Mouse (Mus musculus) heart, postnatal 0 days (tissue): Measurements from ENCODE around the gene Tbx20. TPM values are rescaled to one million over a fixed set of nuclear protein-coding genes. Genes with fewer than 3 reads are reported as not detected.

ENCODE experiments used
- ATAC-seq: fragments of 200-750 bp; cut with Nextera tagmentation; 2 replicates; pipeline ENCODE4 v1.8.0; 2017; ENCODE audit warnings: low read depth, moderate number of reproducible peaks, moderate library complexity; ENCODE audit not compliant: insufficient read depth
- DNase-seq: peaks from one replicate; pipeline ENCODE4 v3.0.0-alpha.2; 2016; ENCODE audit warnings: low spot score
- H3K27ac ChIP-seq: fragments of 300-500 bp; sonication (generic); 2 replicates; pipeline ENCODE4 v1.5.1; 2014; ENCODE audit warnings: low read depth, mild to moderate bottlenecking
- H3K27me3 ChIP-seq: fragments of 300-500 bp; sonication (generic); 2 replicates; pipeline ENCODE4 v1.6.1; 2014; ENCODE audit warnings: low read length, mixed read lengths; ENCODE audit not compliant: control insufficient read depth, insufficient read depth
- H3K36me3 ChIP-seq: fragments of 300-500 bp; sonication (generic); replicated peaks from 2 replicates; pipeline ENCODE4 v1.6.1; 2014; ENCODE audit warnings: low read length, mixed read lengths; ENCODE audit not compliant: control insufficient read depth, insufficient read depth
- H3K4me1 ChIP-seq: fragments of 300-500 bp; sonication (generic); 2 replicates; pipeline ENCODE4 v1.6.1; 2014; ENCODE audit warnings: antibody characterized with exemption; ENCODE audit not compliant: control insufficient read depth, insufficient read depth
- H3K4me2 ChIP-seq: fragments of 300-500 bp; sonication (generic); 2 replicates; pipeline ENCODE4 v1.6.1; 2014; ENCODE audit warnings: low read depth, mild to moderate bottlenecking, low read length, moderate library complexity
- H3K4me3 ChIP-seq: fragments of 300-500 bp; sonication (generic); 2 replicates; pipeline ENCODE4 v1.5.1; 2014; ENCODE audit warnings: low read depth, low read length
- H3K9ac ChIP-seq: fragments of 300-500 bp; sonication (generic); replicated peaks from 2 replicates; pipeline ENCODE4 v1.6.1; 2014; ENCODE audit warnings: low read depth, low read length, mixed read lengths
- H3K9me3 ChIP-seq: fragments of 300-500 bp; sonication (generic); replicated peaks from 2 replicates; pipeline ENCODE4 v1.6.1; 2016; ENCODE audit warnings: low read length; ENCODE audit not compliant: control insufficient read depth
- CTCF ChIP-seq: IDR thresholded peaks from 2 replicates; pipeline ENCODE4 v1.5.1; 2016; ENCODE audit warnings: antibody characterized with exemption, control low read depth, low read depth
- EP300 ChIP-seq: IDR thresholded peaks from 2 replicates; pipeline ENCODE4 v1.6.1; 2016; ENCODE audit warnings: antibody characterized with exemption, low read depth
- WGBS: fragments of 180-500 bp; shearing (Covaris S2); extraction: QIAGEN DNeasy Blood & Tissue Kit; methylation state at CpG from one replicate; pipeline ENCODE4 v1.1.7; 2014; 5-methylcytosine and 5-hydroxymethylcytosine counted together
- polyA plus RNA-seq: library from polyadenylated mRNA; unstranded; fragments of >200 nt; fragmentation: Nextera tagmentation; extraction: Ambion mirVana; gene quantifications from 2 replicates; pipeline ENCODE4 v1.2.1, GENCODE M21; 2015
- total RNA-seq: library from RNA; depleted of rRNA; stranded (reverse); fragments of >200 nt; gene quantifications from 2 replicates; pipeline ENCODE4 v1.2.3, GENCODE M21; 2014; ENCODE audit warnings: low replicate concordance; rRNA removed

Tbx20 gene
- total RNA-seq (500 and 554 TPM in 2 replicates), polyA plus RNA-seq (36.9 and 51.2 TPM in 2 replicates)

DNA sequence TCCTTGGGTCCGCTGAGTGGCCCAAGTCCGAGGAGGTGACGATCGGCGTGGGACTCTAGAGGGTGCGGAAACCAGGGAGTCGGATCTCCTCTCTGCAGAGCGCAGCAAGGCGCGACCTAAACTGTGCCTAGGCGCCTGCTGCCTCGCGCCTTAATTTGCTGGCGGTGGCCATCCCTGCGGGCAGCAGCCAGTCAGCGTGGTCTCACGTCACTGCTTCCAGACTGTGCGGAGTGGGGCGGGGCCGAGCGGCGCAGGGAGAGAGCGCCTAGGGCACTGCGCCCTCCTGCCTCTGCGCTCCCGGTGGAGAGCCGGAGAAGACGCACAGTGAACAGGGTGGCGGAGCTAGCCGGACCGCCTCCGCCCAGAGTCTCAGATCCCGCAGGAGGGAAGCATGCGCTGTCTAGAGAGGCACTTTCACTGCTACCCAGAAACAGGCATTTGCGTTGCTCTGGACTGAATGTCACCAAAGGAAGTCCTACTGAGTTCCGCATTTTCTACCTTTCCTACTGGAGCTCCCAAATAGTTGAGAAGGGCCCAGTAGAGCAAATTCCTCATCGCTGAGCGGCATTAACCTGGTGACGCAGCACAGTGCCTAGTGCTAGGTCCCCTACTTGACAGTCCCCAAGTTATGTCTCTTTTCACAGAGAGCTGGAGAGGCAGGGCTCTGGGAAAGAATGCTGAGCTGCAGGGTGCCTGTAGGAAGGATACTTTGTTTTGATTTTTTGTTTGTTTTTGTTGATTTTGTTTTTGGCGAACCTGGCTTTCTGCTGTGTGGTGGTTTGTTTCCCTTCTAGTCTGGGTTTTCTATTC is at the start of gene Tbx20:
Gene Tbx20 (minus strand): TSS at position 144 of the 810 bp plus-strand sequence.
- Histone ChIP-seq H3K4me2 (peak within 1 kb of the TSS; percentile 66), H3K27ac (peak within 1 kb of the TSS; percentile 97), H3K4me3 (peak within 1 kb of the TSS; percentile 64), H3K4me1 (peaks cover 5% of the 10 kb centered on the region), H3K27me3 (0 out of 2 replicates have a peak, but pooled peaks cover 5% of the 10 kb centered on the region), H3K36me3 (0 out of 2 replicates have a peak, but pooled peaks cover 4% of the 10 kb centered on the region), H3K9me3 (no peaks in the 10 kb centered on the region), H3K9ac (peak within 1 kb of the TSS; percentile 89)
- peak; percentile 94 for ATAC-seq
- peak; percentile 95 for DNase-seq
- TF ChIP-seq EP300, result peak; percentile 49; the same call in 1 of the 2 replicates
- TF ChIP-seq CTCF, result no peak; the same call in 1 of the 2 replicates
- under 1% methylated on average over 39 of the region's 40 CpGs for WGBS

DNA sequence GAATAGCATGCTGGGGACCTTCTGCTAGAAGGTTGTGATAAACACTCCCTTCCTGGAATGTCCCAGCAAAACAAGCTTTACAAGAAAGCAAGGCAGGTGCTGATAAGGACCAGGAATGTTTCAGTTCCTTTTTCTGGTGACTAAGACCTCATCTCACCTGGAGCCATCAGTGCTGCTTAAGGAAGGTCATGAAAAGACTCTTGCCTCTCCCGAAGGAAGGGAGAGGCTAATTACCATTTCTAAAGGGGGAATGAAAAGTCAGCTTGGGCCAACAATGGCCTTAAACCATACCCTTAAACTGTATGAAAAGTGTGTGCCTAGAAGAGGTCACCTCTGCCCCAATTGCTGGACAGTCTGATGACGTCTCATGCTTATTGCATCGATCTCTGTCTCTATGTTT is 44.4 kb upstream of the Tbx20 start:
- DNase-seq (no peak), ATAC-seq (no peak)
- 77% methylated on average over 3 of the region's 3 CpGs for WGBS
- TF ChIP-seq EP300 (no peak), CTCF (no peak)
- Histone ChIP-seq H3K4me2 (no peak overlapping the region), H3K27me3 (no peaks in the 10 kb centered on the region), H3K9ac (no peak overlapping the region), H3K9me3 (no peaks in the 10 kb centered on the region), H3K27ac (no peak overlapping the region), H3K4me3 (no peak overlapping the region), H3K4me1 (no peaks in the 10 kb centered on the region), H3K36me3 (no peaks in the 10 kb centered on the region)

DNA sequence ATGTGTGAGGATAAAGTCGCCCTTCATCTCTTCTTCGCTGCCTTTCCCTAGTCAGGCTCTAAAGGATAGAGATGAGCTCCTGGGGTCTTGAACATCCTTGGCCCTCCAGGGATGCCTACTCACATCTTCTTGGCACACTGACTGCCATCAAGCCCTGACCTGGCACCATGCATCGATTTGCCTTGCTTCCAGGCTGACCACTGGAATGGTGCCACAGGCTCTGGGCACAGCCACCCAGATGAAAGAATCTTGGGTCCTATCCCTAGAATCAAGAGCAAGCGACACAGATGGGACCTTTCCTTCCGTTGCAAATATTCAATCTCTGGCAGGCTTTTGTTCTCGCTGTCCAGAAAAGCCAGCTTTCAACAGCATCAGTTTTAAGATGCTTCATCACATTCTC is 38.4 kb upstream of the Tbx20 start:
- WGBS, result 64% methylated on average over 6 of the region's 6 CpGs
- no peaks in the 10 kb centered on the region for H3K9me3 ChIP-seq
- no peak overlapping the region for H3K9ac ChIP-seq
- H3K4me2 ChIP-seq, result no peak overlapping the region
- no peak for DNase-seq
- no peak for ATAC-seq
- H3K4me1 ChIP-seq, result no peaks in the 10 kb centered on the region
- no peaks in the 10 kb centered on the region for H3K36me3 ChIP-seq
- no peak overlapping the region for H3K27ac ChIP-seq
- H3K4me3 ChIP-seq, result no peak overlapping the region
- no peak for TF ChIP-seq CTCF
- no peak for TF ChIP-seq EP300
- no peaks in the 10 kb centered on the region for H3K27me3 ChIP-seq

DNA sequence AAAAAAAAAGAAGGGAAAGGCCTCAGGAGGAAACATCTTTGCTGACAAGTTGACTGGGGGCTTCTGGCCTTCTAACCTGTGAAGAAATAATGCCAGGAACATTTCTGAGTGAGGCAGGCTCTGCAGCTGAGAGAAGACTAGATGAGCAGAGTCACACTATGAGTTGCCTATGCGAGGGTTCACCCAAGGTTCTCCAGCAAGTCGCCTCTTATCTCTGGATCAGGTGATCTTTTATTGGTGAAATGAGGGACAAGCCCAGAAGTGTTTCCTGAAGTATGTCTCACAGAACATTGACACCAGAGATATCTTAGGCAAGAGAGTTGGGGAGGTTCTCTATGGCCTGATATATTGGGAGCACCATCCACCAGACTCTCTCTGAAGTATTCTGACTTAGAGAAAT is 18.0 kb upstream of the Tbx20 start:
- DNase-seq (no peak), ATAC-seq (no peak)
- 48% methylated on average over 2 of the region's 2 CpGs for WGBS
- TF ChIP-seq EP300 (no peak), CTCF (no peak)
- Histone ChIP-seq H3K27me3 (no peaks in the 10 kb centered on the region), H3K4me3 (no peak overlapping the region), H3K4me2 (no peak overlapping the region), H3K27ac (no peak overlapping the region), H3K36me3 (no peaks in the 10 kb centered on the region), H3K9ac (no peak overlapping the region), H3K9me3 (no peaks in the 10 kb centered on the region), H3K4me1 (no peaks in the 10 kb centered on the region)

DNA sequence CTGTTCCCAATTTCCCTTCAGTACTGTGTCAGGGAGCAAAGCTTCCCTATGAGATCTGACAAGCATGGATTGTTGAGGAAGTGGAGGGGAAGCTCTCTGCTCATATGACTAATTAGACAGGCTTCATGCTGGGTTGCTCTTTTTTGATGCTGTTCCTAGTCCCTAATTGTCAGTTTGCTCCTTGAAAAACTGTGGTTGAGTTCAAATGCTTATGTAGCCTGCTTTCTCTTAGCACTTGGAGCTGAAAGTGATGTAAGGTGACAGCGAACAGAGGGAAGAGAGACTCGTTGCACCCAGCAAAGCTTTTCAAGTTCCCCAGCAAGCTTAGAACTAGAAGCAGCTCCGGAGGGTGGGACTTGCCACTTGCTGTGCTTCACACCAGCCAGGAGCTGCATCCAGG is 15.3 kb upstream of the Tbx20 start:
- no peak for ATAC-seq
- H3K27me3 ChIP-seq, result no peaks in the 10 kb centered on the region
- WGBS, result 61% methylated on average over 3 of the region's 3 CpGs

More for the DNA sequence above, 15.3 kb upstream of the Tbx20 start:
- Histone ChIP-seq H3K4me2 (no peak overlapping the region), H3K4me1 (no peaks in the 10 kb centered on the region), H3K36me3 (no peaks in the 10 kb centered on the region), H3K9ac (no peak overlapping the region), H3K27ac (no peak overlapping the region), H3K9me3 (no peaks in the 10 kb centered on the region), H3K4me3 (no peak overlapping the region)
- TF ChIP-seq CTCF, result no peak
- no peak for TF ChIP-seq EP300
- DNase-seq, result no peak
